12 mouse cellular contexts compared by ENCODE assay signal in the genomic region with DNA sequence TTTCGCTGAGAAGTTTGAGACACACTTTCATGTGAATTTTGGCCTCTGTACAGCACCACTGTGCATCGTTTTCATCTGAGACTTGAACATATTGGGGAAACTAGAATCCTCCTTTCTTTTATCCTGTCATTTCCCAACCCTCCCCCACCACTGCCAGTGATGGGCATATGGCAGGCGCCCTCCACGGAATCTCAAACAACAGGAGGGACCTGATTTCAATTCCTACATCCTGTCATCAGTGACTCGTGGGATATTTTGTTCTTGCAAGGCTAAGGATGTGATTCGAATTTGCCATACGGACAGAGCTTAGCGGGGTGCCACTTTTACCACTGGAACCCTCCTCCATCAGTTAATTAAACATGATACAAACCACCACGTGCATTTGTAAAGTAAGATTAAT.
DNase-seq lines count a peak whose midpoint lies in the region; ATAC-seq and TF ChIP-seq lines count a peak whose summit lies in the region.
"Had no signal": no experiment of that assay in that cellular context is flagged by ENCODE, and none has a peak within 500 bp of the region (broad histone marks: within the 10 kb centered on the region; RNA-seq: fewer than 3 reads in every experiment).

No protein-coding gene starts in this region.

- peak; percentile 4 to 9 for DNase-seq in layer of hippocampus, postnatal 36 days
- no peak for DNase-seq in layer of hippocampus, adult 11-12 months (ENCODE audit: low spot score)
- DNase-seq in forebrain, embryonic 14.5 days (ENCODE audit: low spot score) = peak; percentile 65
- DNase-seq in midbrain, embryonic 10.5 days (ENCODE audit: low spot score) = peak; percentile 14
- no peak for DNase-seq in stomach, postnatal 0 days (ENCODE audit: low spot score)
- DNase-seq in left cerebral cortex, postnatal 25 days (ENCODE audit: low spot score in 2 of 2) = no peak
- DNase-seq in gastrocnemius, postnatal 36 days = no peak
- DNase-seq: adrenal gland, postnatal 36 days; kidney, postnatal 25 days had no signal

- peak; percentile 75 for ATAC-seq in forebrain, embryonic 14.5 days
- no peak for ATAC-seq in stomach, postnatal 0 days (ENCODE audit: low FRiP score, low TSS enrichment)
- ATAC-seq: liver, embryonic 12.5 days had no signal

- H3K9me3 ChIP-seq in forebrain, embryonic 14.5 days (replicated peaks; ENCODE audit: control insufficient read depth, low read length) = no peaks in the 10 kb centered on the region
- H3K9me3 ChIP-seq in midbrain, embryonic 10.5 days (replicated peaks) = no peaks in the 10 kb centered on the region
- H3K9me3 ChIP-seq in stomach, postnatal 0 days (ENCODE audit: control insufficient read depth, low read length) = no peaks in the 10 kb centered on the region
- H3K9me3 ChIP-seq: liver, embryonic 12.5 days had no signal

- H3K27ac ChIP-seq in forebrain, embryonic 14.5 days (ENCODE audit: low read depth, low read length) = no peak overlapping the region
- H3K27ac ChIP-seq in midbrain, embryonic 10.5 days (replicated peaks) = peak overlapping the region; percentile 33; the same call in 1 of the 2 replicates
- no peak overlapping the region for H3K27ac ChIP-seq in stomach, postnatal 0 days (replicated peaks)
- H3K27ac ChIP-seq: liver, embryonic 12.5 days had no signal

- peaks cover 6% of the 10 kb centered on the region; the same call in 1 of the 2 replicates for H3K4me1 ChIP-seq in forebrain, embryonic 14.5 days (ENCODE audit: control insufficient read depth, insufficient read depth, low read length)
- peaks cover 27% of the 10 kb centered on the region for H3K4me1 ChIP-seq in midbrain, embryonic 10.5 days
- peaks cover 2% of the 10 kb centered on the region; the same call in 1 of the 2 replicates for H3K4me1 ChIP-seq in stomach, postnatal 0 days (replicated peaks; ENCODE audit: control insufficient read depth, insufficient read depth)
- H3K4me1 ChIP-seq: liver, embryonic 12.5 days had no signal

- WGBS in forebrain, embryonic 14.5 days = 7% methylated on average over 9 of the region's 9 CpGs
- 22% methylated on average over 9 of the region's 9 CpGs for WGBS in midbrain, embryonic 10.5 days
- 32% methylated on average over 9 of the region's 9 CpGs for WGBS in stomach, postnatal 0 days

- TF ChIP-seq EP300 in stomach, postnatal 0 days (optimal IDR thresholded peaks at IDR 0.05) = no peak

- no peak overlapping the region for H3K4me3 ChIP-seq in forebrain, embryonic 14.5 days (ENCODE audit: low read depth, low read length)
- H3K4me3 ChIP-seq in midbrain, embryonic 10.5 days = 0 out of 2 replicates have a peak overlapping the region, but pooled peaks have one; percentile 16
- H3K4me3 ChIP-seq in stomach, postnatal 0 days (ENCODE audit: low read depth, low read length) = no peak overlapping the region
- H3K4me3 ChIP-seq: liver, embryonic 12.5 days; myocyte had no signal

- H3K4me2 ChIP-seq in forebrain, embryonic 14.5 days (ENCODE audit: low read length) = peak overlapping the region; percentile 14; the same call in 1 of the 2 replicates
- 0 out of 2 replicates have a peak overlapping the region, but pooled peaks have one; percentile 6 for H3K4me2 ChIP-seq in stomach, postnatal 0 days (replicated peaks; ENCODE audit: low read depth)
- H3K4me2 ChIP-seq: heart, embryonic 11.5 days; liver, embryonic 12.5 days had no signal

- H3K27me3 ChIP-seq in forebrain, embryonic 14.5 days (replicated peaks; ENCODE audit: control insufficient read depth, insufficient read depth, low read length) = no peaks in the 10 kb centered on the region
- H3K27me3 ChIP-seq in midbrain, embryonic 10.5 days (ENCODE audit: low read depth, poor library complexity, severe bottlenecking) = no peaks in the 10 kb centered on the region
- no peaks in the 10 kb centered on the region for H3K27me3 ChIP-seq in stomach, postnatal 0 days (ENCODE audit: control insufficient read depth, insufficient read depth, low read length)
- H3K27me3 ChIP-seq: liver, embryonic 12.5 days had no signal

- TF ChIP-seq CTCF in stomach, postnatal 0 days (IDR thresholded peaks at IDR 0.05; ENCODE audit: low read depth) = no peak

- no peak overlapping the region for H3K9ac ChIP-seq in forebrain, embryonic 14.5 days (ENCODE audit: low read length)
- H3K9ac ChIP-seq in stomach, postnatal 0 days (ENCODE audit: low read length) = no peak overlapping the region
- H3K9ac ChIP-seq: liver, embryonic 12.5 days had no signal

- no peaks in the 10 kb centered on the region for H3K36me3 ChIP-seq in forebrain, embryonic 14.5 days (ENCODE audit: control insufficient read depth, insufficient read depth, low read length)
- H3K36me3 ChIP-seq in midbrain, embryonic 10.5 days = no peaks in the 10 kb centered on the region
- no peaks in the 10 kb centered on the region for H3K36me3 ChIP-seq in stomach, postnatal 0 days (ENCODE audit: control insufficient read depth, insufficient read depth, low read length)
- H3K36me3 ChIP-seq: liver, embryonic 12.5 days had no signal

- intact Hi-C loops in left cerebral cortex, postnatal 25 days (cut with DNase I) = loop anchor here (5.0 kb wide), 3 partner anchors 853 to 1743 kb away; no protein-coding TSS in a partner anchor
- intact Hi-C loops in gastrocnemius, postnatal 36 days (cut with DNase I) = no loop called here

Comparison
In these comparisons a context has a peak if more than half of its experiments do, and no peak if none do; other contexts are left out.
1. DNase-seq: peak in layer of hippocampus, postnatal 36 days (2 of 2), forebrain, embryonic 14.5 days (single experiment) and midbrain, embryonic 10.5 days (single experiment); none in layer of hippocampus, adult 11-12 months (single experiment), stomach, postnatal 0 days (single experiment), left cerebral cortex, postnatal 25 days (0 of 2) and gastrocnemius, postnatal 36 days (0 of 2).